Mouse (Mus musculus): Measurements from ENCODE around the gene Ripor3. TPM values are rescaled to one million over a fixed set of nuclear protein-coding genes. Genes with fewer than 3 reads are reported as not detected.

Ripor3 gene
- polyA plus RNA-seq, 1 experiment from 2014 or later: 0.72 TPM

DNA sequence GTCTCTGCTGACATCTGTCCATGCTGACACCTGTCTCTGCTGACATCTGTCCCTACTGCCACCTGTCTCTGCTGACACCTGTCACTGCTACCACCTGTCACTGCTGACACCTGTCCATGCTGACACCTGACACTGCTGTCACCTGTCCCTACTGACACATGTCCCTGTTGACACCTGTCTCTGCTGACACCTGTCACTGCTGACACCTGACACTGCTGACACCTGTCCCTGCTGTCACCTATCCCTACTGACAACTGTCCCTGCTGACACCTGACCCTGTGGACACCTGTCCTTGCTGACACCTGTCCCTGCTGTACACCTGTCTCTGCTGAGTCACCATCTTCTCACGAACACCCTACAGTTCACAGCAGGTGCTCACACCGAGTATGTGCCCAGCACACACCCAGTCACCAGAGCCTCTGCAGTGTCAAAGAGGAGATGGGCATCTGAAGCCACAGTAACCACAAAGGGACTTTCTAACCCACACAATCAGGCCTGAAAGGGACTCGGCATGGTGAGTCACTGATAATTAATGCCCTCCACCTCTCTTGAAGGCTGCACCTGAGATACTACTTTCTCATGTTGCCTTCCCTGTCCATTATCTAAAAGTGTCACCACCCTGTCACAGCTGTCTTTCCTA is 13.5 kb upstream of the Ripor3 start:
- Histone ChIP-seq H3K9me3 (ENCODE audit: control insufficient read depth, low read length) (peaks cover 4% of the 10 kb centered on the region; the same call in 1 of the 2 replicates), H3K36me3 (ENCODE audit: control insufficient read depth, insufficient read depth, low read length) (no peaks in the 10 kb centered on the region), H3K9ac (ENCODE audit: low read length) (no peak overlapping the region), H3K4me1 (replicated peaks; ENCODE audit: control insufficient read depth, insufficient read depth, low read length) (no peaks in the 10 kb centered on the region), H3K4me2 (ENCODE audit: low read depth, low read length, severe bottlenecking) (no peak overlapping the region), H3K27ac (ENCODE audit: low read depth, low read length) (no peak overlapping the region), H3K4me3 (ENCODE audit: low read depth, low read length) (no peak overlapping the region), H3K27me3 (ENCODE audit: control insufficient read depth, insufficient read depth, low read length) (no peaks in the 10 kb centered on the region)
- WGBS: 79% methylated on average over 3 of the region's 3 CpGs
- DNase-seq (ENCODE audit: low spot score) (no peak), ATAC-seq (replicated peaks; ENCODE audit: low FRiP score) (no peak)

DNA sequence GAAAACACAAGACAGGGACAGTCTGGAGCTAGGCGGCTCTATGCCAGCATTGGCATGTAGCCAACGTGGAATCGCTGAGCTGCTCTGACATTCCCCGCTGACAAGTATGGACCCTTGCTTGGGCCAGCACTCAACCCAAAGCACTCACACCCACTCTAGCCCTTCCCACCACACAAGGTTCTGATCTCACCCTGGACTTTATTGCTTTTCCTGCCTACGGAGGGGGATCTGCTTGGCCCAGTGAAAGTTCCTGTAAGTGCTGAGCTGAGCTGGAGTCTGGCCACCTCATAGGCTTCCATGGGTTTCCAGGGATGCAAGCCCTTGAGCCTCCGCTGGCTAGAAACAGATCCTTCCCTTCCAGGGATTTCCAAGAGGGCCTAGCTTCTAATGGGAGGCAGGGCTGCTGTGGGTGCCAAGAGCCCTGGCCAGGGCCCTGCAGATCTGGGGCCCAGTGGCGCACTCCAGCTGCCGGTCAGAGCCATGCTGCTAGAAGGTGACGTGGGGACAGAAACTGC is 8.8 kb upstream of the Ripor3 start:
- WGBS: 89% methylated on average over 9 of the region's 9 CpGs
- Histone ChIP-seq H3K4me3 (ENCODE audit: low read depth, low read length) (no peak overlapping the region), H3K27me3 (ENCODE audit: control insufficient read depth, insufficient read depth, low read length) (no peaks in the 10 kb centered on the region), H3K4me2 (ENCODE audit: low read depth, low read length, severe bottlenecking) (no peak overlapping the region), H3K27ac (ENCODE audit: low read depth, low read length) (no peak overlapping the region), H3K4me1 (replicated peaks; ENCODE audit: control insufficient read depth, insufficient read depth, low read length) (no peaks in the 10 kb centered on the region), H3K9me3 (ENCODE audit: control insufficient read depth, low read length) (no peaks in the 10 kb centered on the region), H3K36me3 (ENCODE audit: control insufficient read depth, insufficient read depth, low read length) (no peaks in the 10 kb centered on the region), H3K9ac (ENCODE audit: low read length) (no peak overlapping the region)
- DNase-seq (ENCODE audit: low spot score): no peak
- no peak for ATAC-seq (replicated peaks; ENCODE audit: low FRiP score)

DNA sequence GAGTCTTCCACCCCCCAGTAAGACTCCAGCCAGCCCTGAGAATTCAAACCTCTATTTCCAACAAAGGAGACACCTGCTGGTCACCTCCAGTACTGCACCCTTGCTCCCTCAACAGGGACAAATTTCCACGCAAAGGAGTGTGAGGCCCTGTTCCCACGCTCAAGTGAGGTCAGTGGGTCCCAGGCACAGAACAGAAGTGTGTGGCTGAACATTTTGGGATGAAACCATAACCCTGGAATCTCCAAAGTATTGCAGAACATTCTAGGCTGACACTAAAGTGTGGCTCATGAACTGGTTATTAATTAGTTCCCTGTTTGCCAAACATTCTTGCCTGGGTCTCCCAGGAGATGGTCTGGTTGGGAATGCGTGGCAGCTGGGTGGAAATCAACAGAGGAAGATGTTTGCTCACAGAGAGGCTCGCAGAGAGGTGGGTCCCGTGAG is 6.6 kb upstream of the Ripor3 start:
- no peaks in the 10 kb centered on the region for H3K36me3 ChIP-seq (ENCODE audit: control insufficient read depth, insufficient read depth, low read length)
- DNase-seq (ENCODE audit: low spot score) (peak; percentile 82), ATAC-seq (replicated peaks; ENCODE audit: low FRiP score) (no peak)
- WGBS: 41% methylated on average over 5 of the region's 5 CpGs
- H3K9me3 ChIP-seq (ENCODE audit: control insufficient read depth, low read length): no peaks in the 10 kb centered on the region
- no peak overlapping the region for H3K27ac ChIP-seq (ENCODE audit: low read depth, low read length)
- H3K4me1 ChIP-seq (replicated peaks; ENCODE audit: control insufficient read depth, insufficient read depth, low read length): no peaks in the 10 kb centered on the region
- H3K27me3 ChIP-seq (ENCODE audit: control insufficient read depth, insufficient read depth, low read length): no peaks in the 10 kb centered on the region
- H3K9ac ChIP-seq (ENCODE audit: low read length): no peak overlapping the region
- no peak overlapping the region for H3K4me3 ChIP-seq (ENCODE audit: low read depth, low read length)
- no peak overlapping the region for H3K4me2 ChIP-seq (ENCODE audit: low read depth, low read length, severe bottlenecking)

DNA sequence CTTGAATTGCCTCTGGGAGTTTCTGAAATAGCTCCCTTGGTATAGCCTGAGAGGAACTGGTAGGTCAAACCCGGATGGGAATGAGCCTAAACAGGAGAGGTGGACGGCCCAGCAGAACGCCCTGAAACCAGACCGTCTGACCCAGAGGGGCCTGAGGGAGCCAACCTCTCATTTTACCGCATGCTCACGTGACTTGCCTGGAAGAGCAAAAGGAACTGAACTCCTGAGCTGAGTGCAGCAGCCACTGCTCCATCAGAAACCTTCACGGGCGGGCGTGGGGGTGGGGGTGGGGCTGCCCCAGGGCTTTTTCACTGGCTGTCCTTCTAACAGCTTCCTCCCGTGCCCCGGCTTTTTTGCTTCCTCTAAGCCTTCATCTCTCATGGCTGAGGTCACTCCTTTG is 475 bp upstream of the Ripor3 start:
- no peak for DNase-seq (ENCODE audit: low spot score)
- Histone ChIP-seq H3K4me3 (ENCODE audit: low read depth, low read length) (no peak overlapping the region), H3K27ac (ENCODE audit: low read depth, low read length) (no peak overlapping the region), H3K4me2 (ENCODE audit: low read depth, low read length, severe bottlenecking) (no peak overlapping the region), H3K27me3 (ENCODE audit: control insufficient read depth, insufficient read depth, low read length) (no peaks in the 10 kb centered on the region), H3K9me3 (ENCODE audit: control insufficient read depth, low read length) (no peaks in the 10 kb centered on the region), H3K4me1 (replicated peaks; ENCODE audit: control insufficient read depth, insufficient read depth, low read length) (0 out of 2 replicates have a peak, but pooled peaks cover 3% of the 10 kb centered on the region), H3K36me3 (ENCODE audit: control insufficient read depth, insufficient read depth, low read length) (no peaks in the 10 kb centered on the region), H3K9ac (ENCODE audit: low read length) (no peak overlapping the region)
- no peak for ATAC-seq (replicated peaks; ENCODE audit: low FRiP score)
- 47% methylated on average over 11 of the region's 11 CpGs for WGBS

DNA sequence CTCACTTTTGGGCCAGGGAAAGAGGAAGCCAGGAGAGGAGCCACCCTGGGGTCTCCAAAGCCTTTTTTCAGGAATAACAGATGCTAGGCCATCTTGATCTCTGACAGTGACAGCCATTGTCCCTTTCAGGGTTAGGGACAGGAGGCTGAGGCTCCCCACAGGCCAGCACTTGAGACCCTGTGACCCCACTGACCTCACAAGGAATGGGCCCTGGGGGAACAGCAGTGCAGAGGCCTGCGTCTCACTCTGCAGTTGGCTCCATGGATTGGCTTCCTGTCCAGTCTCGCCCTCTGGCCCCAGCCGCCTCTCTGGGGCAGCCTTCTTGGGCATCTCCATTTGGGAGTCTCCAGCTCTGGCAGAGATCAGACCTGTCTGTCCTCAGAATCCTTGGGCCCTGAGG is 2.3 kb downstream of the Ripor3 start:
- no peak overlapping the region for H3K9ac ChIP-seq (ENCODE audit: low read length)
- H3K4me1 ChIP-seq (replicated peaks; ENCODE audit: control insufficient read depth, insufficient read depth, low read length): 0 out of 2 replicates have a peak, but pooled peaks cover 3% of the 10 kb centered on the region
- no peaks in the 10 kb centered on the region for H3K36me3 ChIP-seq (ENCODE audit: control insufficient read depth, insufficient read depth, low read length)
- WGBS: 58% methylated on average over 3 of the region's 3 CpGs
- no peak overlapping the region for H3K4me2 ChIP-seq (ENCODE audit: low read depth, low read length, severe bottlenecking)
- no peaks in the 10 kb centered on the region for H3K9me3 ChIP-seq (ENCODE audit: control insufficient read depth, low read length)
- ATAC-seq (replicated peaks; ENCODE audit: low FRiP score) (no peak), DNase-seq (ENCODE audit: low spot score) (no peak)
- no peak overlapping the region for H3K4me3 ChIP-seq (ENCODE audit: low read depth, low read length)
- no peak overlapping the region for H3K27ac ChIP-seq (ENCODE audit: low read depth, low read length)
- no peaks in the 10 kb centered on the region for H3K27me3 ChIP-seq (ENCODE audit: control insufficient read depth, insufficient read depth, low read length)

DNA sequence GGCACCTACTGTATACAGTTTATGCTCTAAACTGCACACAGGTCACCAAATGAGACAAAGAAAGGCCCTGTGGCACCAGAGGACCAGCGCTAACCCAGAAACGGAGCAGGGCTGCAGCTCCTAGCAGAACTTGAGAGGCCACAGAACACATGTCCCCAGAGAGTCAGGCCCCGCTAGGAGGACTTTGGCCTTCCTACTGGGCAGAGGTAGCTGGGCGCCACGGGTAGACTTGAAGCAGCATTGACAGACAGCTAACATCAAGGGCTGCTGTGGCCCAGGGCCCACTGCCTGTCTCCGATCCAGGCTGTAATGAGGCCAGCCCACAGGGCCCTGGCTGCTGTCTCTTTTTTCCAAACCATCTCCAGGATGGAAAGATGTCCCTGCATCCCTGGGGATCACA is 3.9 kb downstream of the Ripor3 start:
- 85% methylated on average over 6 of the region's 6 CpGs for WGBS
- Histone ChIP-seq H3K36me3 (ENCODE audit: control insufficient read depth, insufficient read depth, low read length) (no peaks in the 10 kb centered on the region), H3K27me3 (ENCODE audit: control insufficient read depth, insufficient read depth, low read length) (no peaks in the 10 kb centered on the region), H3K4me3 (ENCODE audit: low read depth, low read length) (no peak overlapping the region), H3K27ac (ENCODE audit: low read depth, low read length) (no peak overlapping the region), H3K9me3 (ENCODE audit: control insufficient read depth, low read length) (no peaks in the 10 kb centered on the region), H3K4me1 (replicated peaks; ENCODE audit: control insufficient read depth, insufficient read depth, low read length) (0 out of 2 replicates have a peak, but pooled peaks cover 3% of the 10 kb centered on the region), H3K9ac (ENCODE audit: low read length) (no peak overlapping the region), H3K4me2 (ENCODE audit: low read depth, low read length, severe bottlenecking) (no peak overlapping the region)
- DNase-seq (ENCODE audit: low spot score) (no peak), ATAC-seq (replicated peaks; ENCODE audit: low FRiP score) (no peak)

DNA sequence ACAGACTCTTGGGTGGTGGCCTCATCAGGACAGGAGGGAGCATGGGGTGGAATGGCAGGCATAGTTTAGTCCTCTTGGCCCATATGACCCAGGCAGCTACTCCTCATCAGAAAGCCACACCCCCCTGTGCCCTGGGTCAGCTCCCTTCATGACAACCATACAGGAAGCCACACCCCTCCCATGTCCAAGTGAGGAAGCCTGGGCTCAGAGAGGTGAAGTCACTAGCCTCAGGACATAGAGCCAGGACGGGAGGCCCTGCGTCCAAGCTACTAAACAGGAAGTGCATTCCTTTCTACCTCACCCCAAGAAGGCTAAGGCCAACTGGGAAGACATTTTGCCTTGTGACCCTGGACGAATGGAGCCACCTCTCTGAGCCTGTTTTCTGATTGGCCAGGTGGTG is 4.8 kb downstream of the Ripor3 start:
- Histone ChIP-seq H3K4me2 (ENCODE audit: low read depth, low read length, severe bottlenecking) (no peak overlapping the region), H3K36me3 (ENCODE audit: control insufficient read depth, insufficient read depth, low read length) (no peaks in the 10 kb centered on the region), H3K27me3 (ENCODE audit: control insufficient read depth, insufficient read depth, low read length) (no peaks in the 10 kb centered on the region), H3K4me3 (ENCODE audit: low read depth, low read length) (no peak overlapping the region), H3K9ac (ENCODE audit: low read length) (no peak overlapping the region), H3K27ac (ENCODE audit: low read depth, low read length) (no peak overlapping the region), H3K4me1 (replicated peaks; ENCODE audit: control insufficient read depth, insufficient read depth, low read length) (no peaks in the 10 kb centered on the region), H3K9me3 (ENCODE audit: control insufficient read depth, low read length) (no peaks in the 10 kb centered on the region)
- no peak for DNase-seq (ENCODE audit: low spot score)
- no peak for ATAC-seq (replicated peaks; ENCODE audit: low FRiP score)
- WGBS: 66% methylated on average over 3 of the region's 3 CpGs

DNA sequence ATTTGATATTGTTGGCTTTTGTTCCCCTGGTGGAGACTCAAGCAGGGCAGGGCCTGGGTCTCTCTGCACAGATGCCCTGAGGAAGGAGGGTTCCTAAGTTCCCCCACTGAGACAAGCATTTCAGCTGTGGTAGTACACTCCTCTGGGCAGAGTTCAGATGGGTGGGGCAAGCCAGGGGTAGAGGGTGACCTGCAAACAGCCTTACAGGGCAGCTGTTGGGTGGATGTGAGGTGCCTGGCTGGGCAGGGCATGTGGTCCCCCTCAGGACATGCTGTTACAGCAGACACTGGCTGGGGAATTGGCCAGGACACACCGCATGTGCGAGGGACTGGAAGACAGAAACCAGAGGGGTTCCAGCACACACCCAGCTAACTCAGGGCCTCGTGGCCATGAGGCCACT is 5.4 kb downstream of the Ripor3 start:
- no peak overlapping the region for H3K9ac ChIP-seq (ENCODE audit: low read length)
- no peaks in the 10 kb centered on the region for H3K27me3 ChIP-seq (ENCODE audit: control insufficient read depth, insufficient read depth, low read length)
- H3K27ac ChIP-seq (ENCODE audit: low read depth, low read length): no peak overlapping the region
- ATAC-seq (replicated peaks; ENCODE audit: low FRiP score) (no peak), DNase-seq (ENCODE audit: low spot score) (no peak)
- H3K9me3 ChIP-seq (ENCODE audit: control insufficient read depth, low read length): no peaks in the 10 kb centered on the region
- H3K36me3 ChIP-seq (ENCODE audit: control insufficient read depth, insufficient read depth, low read length): no peaks in the 10 kb centered on the region
- WGBS: 80% methylated on average over 3 of the region's 3 CpGs
- H3K4me3 ChIP-seq (ENCODE audit: low read depth, low read length): no peak overlapping the region
- no peak overlapping the region for H3K4me2 ChIP-seq (ENCODE audit: low read depth, low read length, severe bottlenecking)
- no peaks in the 10 kb centered on the region for H3K4me1 ChIP-seq (replicated peaks; ENCODE audit: control insufficient read depth, insufficient read depth, low read length)

DNA sequence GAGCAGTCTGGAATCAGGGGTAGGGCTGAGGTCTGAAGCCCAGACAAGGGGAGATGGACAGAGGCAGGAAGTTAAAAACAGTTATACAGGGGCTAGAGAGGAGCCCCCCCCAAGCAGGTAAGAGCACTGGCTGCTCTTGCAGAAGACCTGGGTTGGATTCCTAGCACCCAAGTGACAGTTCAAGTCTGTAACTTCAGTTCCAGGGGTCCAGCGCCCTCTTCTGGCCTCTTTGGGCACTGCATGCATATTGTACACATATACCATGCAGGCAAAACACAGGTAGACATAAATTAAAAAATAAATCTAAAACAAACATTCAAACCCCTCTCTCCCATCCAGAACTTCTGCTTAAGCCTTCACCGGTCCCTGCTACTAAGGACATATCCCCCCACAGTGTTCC is 6.0 kb downstream of the Ripor3 start:
- H3K4me1 ChIP-seq (replicated peaks; ENCODE audit: control insufficient read depth, insufficient read depth, low read length): no peaks in the 10 kb centered on the region
- 52% methylated on average over 2 of the region's 2 CpGs for WGBS
- DNase-seq (ENCODE audit: low spot score): no peak

More for the DNA sequence above, 6.0 kb downstream of the Ripor3 start:
- Histone ChIP-seq H3K4me3 (ENCODE audit: low read depth, low read length) (no peak overlapping the region), H3K9me3 (ENCODE audit: control insufficient read depth, low read length) (no peaks in the 10 kb centered on the region), H3K27me3 (ENCODE audit: control insufficient read depth, insufficient read depth, low read length) (no peaks in the 10 kb centered on the region), H3K4me2 (ENCODE audit: low read depth, low read length, severe bottlenecking) (no peak overlapping the region), H3K27ac (ENCODE audit: low read depth, low read length) (no peak overlapping the region), H3K36me3 (ENCODE audit: control insufficient read depth, insufficient read depth, low read length) (no peaks in the 10 kb centered on the region), H3K9ac (ENCODE audit: low read length) (no peak overlapping the region)
- no peak for ATAC-seq (replicated peaks; ENCODE audit: low FRiP score)

All from forebrain, embryonic 11.5 days (tissue).